Mouse (Mus musculus) adrenal gland (tissue): ENCODE measurements around the gene Ephb4.

Source experiments
- intact Hi-C: fragments of 180-260 bp; cut with DNase I; formaldehyde crosslinking; loops from one replicate; pipeline ENCODE4 v1.15.1; 2025

Ephb4 gene

DNA sequence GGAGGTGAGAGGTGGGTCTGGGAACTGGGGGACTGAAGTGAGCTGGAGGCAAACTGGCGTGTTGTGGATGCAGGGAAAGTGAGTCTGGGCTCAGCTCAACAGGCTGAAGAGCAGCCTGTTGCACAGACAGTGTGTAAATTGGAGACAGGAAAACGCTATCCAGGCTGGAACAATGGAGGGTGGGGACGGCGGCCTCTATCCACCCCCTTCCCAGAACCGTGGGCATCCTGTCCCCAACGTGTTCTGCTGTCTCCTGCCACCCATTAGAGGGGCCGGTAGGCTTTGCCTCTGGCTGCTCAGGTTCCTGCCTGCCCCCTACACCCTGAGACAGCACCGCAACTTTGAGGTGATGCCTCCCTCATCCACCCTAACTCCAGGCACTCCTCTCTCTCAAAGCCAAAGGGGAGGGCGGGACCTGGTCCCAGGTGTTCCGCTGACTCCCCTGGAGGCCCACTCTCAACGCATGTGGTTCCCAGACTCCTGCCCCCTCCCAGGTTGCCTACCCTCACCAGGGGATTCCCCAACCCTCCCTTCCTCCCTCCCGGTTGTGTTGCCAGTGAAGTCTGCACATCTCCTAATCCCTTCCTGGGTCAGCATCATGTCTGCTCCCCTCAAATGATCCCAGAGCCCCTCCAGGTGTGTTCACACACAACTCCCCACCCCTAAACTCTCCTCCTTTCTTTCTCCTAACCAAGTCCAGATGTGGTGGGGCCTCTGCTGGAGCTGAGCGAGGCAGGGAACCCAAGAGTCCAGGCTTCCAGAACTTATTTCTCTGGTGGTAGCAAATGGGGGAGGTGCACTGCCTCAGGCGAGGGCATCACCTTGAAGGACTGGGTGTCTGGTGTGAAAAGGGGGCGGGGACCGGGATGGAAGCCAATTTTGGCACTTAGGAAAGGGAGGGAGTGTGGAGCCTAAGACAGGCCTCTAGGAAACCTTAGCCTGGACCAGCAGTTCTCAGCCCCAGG is 2.4 kb downstream of the Ephb4 start:
- intact Hi-C loops: no loop called here

DNA sequence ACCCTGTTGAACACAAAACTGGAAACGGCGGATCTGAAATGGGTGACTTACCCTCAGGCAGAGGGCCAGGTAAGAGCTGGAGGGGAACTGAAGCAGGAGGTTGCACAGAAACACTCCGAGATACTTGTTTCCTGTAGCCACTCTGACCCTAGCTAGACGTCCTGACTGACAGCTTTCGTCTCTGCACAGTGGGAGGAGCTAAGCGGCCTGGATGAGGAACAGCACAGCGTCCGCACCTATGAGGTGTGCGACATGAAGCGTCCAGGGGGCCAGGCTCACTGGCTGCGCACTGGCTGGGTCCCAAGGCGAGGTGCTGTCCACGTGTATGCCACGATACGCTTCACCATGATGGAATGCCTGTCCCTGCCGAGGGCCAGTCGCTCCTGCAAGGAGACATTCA is 4.2 kb downstream of the Ephb4 start:
- intact Hi-C loops: no loop called here

- intact Hi-C loops: no loop called here
These were observed 8.5 kb downstream of the Ephb4 start for GRCm38 (mm10) chr5:137358382-137358781.

DNA sequence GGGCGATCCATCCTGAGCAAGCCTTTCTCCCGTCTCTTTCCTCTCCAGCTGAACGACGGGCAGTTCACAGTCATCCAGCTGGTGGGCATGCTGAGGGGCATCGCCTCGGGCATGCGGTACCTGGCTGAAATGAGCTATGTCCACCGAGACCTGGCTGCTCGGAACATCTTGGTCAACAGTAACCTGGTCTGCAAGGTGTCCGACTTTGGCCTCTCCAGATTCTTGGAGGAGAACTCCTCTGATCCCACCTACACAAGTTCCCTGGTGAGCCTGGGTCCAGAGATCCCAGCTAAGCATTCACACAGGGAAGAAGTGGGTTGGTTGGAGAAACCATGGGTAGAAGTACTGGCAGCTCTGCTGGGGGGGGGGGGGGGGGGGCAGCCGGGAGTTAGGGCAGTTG is 19.8 kb downstream of the Ephb4 start:
- intact Hi-C loops: loop anchor here (5.0 kb wide), 1 partner anchor 32 kb away; no protein-coding TSS in a partner anchor

DNA sequence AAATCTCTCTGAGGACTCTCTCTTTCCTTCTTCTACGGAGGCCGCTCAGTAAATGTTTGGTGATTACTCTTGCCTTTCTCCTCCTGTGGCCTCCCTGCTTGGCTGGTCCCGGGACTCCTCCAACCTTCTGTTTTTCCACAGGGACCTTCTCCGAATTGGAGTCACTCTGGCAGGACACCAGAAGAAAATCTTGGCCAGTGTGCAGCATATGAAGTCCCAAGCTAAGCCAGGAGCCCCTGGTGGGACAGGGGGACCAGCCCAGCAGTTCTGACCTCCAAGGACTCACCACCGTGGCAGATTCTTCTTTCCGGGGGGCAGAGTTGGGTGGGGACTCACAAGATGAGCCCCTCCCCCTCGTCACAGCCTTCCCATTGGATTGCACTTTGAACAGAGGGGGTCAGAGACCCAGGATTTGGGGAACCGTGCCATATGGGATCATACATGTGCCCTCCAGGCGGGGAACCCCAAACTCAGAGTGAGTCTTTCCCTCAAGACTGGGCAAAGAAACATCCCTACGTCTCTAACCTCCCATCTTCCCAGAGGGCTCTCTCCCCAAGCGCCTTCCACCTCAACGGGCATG is 23.6 kb downstream of the Ephb4 start:
- intact Hi-C loops: loop anchor here (5.0 kb wide), 1 partner anchor 36 kb away; no protein-coding TSS in a partner anchor

DNA sequence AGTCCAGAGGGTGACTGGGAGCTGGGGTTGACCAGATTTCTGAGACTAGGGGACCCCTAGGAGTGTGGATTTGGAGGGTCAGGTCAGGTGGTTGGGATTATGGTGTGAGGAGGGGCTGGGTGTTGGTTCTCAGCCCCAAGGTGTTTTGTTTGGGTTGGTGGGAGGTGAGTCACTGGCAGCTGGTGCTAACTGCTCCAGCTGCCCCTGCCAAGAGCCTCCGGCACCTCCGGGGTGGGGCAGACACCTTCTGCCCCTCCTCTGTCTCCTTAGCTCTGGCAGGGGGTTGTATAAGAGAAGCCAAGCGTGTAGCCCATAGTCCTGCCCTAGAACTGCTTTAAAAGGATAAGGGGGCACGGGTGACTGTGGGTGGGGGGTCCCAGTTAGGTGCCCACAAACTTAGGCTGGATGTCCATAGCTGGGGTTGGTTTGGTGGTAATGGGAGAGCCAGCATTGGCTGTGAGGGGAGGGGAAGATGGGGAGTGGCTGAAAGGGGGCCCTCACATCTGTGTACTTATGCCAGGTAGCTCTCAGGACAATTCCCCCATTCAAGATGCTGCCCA is 24.7 kb downstream of the Ephb4 start:
- intact Hi-C loops: loop anchor here (5.0 kb wide), 2 partner anchors 37 to 82 kb away; partner anchors contain the start of gene Ufsp1

DNA sequence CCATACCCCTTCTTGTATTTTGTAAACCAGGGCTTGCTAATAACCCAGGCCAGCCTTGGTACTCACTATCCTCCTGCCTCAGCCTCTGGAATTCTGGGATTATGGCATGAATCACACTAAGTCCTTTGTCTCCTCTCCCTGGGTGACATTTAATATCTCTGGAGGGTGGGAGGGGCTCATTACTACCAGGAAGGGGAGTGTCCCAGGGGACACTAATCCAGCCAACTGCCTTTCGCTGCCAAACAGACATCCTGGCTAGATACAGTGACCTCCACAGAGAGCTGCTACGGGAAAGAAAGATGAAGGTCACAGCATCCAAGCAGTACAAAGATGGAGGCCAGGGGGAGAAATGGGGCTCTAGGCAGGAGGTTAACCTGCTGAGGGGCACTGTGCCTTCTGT is 25.7 kb downstream of the Ephb4 start:
- intact Hi-C loops: loop anchor here (5.0 kb wide), 1 partner anchor 83 kb away; the partner anchor contains the start of gene Ufsp1

DNA sequence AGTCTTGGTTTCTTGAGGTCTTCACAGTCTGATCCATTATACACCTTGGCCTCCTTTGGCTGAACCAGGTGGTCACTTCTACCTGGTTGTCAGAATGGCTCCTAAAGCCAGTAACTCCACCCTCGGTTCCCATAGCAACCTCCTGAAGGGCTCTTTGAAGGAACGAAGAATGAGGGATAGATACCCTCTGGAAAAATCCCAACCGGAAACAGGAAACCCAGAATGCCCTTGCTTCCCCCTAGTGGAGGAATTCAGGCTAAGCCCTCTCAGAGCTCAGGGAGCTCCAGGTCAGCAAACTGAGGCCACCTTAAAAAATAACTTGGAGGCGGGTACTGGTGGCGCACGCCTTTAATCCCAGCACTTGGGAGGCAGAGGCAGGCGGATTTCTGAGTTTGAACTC is 26.3 kb downstream of the Ephb4 start:
- intact Hi-C loops: loop anchor here (5.0 kb wide), 1 partner anchor 84 kb away; the partner anchor contains the start of gene Ufsp1

GRCm38 (mm10) chr5:137376722-137377121 is 26.8 kb downstream of the Ephb4 start:
- intact Hi-C loops: loop anchor here (5.0 kb wide), 1 partner anchor 84 kb away; the partner anchor contains the start of gene Ufsp1

- intact Hi-C loops: loop anchor here (5.0 kb wide), 1 partner anchor 85 kb away; the partner anchor contains the start of gene Ufsp1
These were observed 27.3 kb downstream of the Ephb4 start for GRCm38 (mm10) chr5:137377176-137377575.

DNA sequence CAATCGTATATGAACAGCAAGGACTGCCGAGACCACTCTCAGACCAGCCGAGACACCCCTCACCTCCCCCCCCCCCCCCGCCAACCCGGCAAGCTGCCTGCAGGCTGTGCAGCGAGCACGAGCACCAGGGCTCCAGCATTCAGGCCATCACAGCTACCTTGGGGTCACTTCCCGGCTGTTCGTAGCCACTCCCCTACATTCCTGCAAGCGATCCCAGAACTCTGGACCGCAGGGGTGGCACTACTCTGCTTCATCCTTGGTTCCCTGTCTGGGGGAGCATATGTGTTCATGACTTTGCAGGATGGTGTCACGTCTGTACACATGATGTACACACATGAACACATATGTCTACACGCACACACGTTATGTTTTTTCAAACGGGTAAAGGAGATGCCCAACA is 27.7 kb downstream of the Ephb4 start:
- intact Hi-C loops: loop anchor here (5.0 kb wide), 1 partner anchor 85 kb away; the partner anchor contains the start of gene Ufsp1

GRCm38 (mm10) chr5:137381152-137381551 is 31.2 kb downstream of the Ephb4 start:
- intact Hi-C loops: loop anchor here (10.0 kb wide), 1 partner anchor 246 kb away; no protein-coding TSS in a partner anchor

- intact Hi-C loops: loop anchor here (10.0 kb wide), 1 partner anchor 249 kb away; no protein-coding TSS in a partner anchor
These were observed 33.5 kb downstream of the Ephb4 start for GRCm38 (mm10) chr5:137383441-137383840.

GRCm38 (mm10) chr5:137386712-137387111 is 36.8 kb downstream of the Ephb4 start:
- intact Hi-C loops: loop anchor here (10.0 kb wide), 1 partner anchor 252 kb away; no protein-coding TSS in a partner anchor

DNA sequence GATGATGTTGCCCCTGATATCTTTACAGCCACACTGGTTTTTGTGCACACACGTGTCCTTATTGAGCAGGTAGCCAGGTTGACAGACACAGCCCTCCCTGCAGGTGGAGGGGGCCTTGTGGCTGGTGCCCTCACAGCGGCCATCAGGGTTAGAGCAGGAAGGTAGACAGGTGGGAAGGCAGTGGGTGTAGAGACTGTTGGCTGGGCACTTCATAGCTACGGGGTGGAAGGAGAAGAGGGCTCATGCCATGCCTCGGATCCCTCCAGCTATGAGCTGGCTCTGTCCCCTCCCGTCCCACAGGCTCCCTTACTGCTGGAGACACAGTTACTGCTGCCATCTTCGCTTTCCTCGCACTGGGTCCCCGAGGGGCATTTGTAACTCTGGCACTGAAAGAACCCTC is 41.7 kb downstream of the Ephb4 start:
- intact Hi-C loops: no loop called here

GRCm38 (mm10) chr5:137394456-137394855 is 44.5 kb downstream of the Ephb4 start:
- intact Hi-C loops: no loop called here

GRCm38 (mm10) chr5:137404081-137404480 is 54.2 kb downstream of the Ephb4 start:
- intact Hi-C loops: no loop called here

- intact Hi-C loops: no loop called here
These were observed 59.5 kb downstream of the Ephb4 start for GRCm38 (mm10) chr5:137409451-137409850.

- intact Hi-C loops: no loop called here
These were observed 60.2 kb downstream of the Ephb4 start for GRCm38 (mm10) chr5:137410066-137410465.

GRCm38 (mm10) chr5:137410549-137410948 is 60.6 kb downstream of the Ephb4 start:
- intact Hi-C loops: no loop called here

DNA sequence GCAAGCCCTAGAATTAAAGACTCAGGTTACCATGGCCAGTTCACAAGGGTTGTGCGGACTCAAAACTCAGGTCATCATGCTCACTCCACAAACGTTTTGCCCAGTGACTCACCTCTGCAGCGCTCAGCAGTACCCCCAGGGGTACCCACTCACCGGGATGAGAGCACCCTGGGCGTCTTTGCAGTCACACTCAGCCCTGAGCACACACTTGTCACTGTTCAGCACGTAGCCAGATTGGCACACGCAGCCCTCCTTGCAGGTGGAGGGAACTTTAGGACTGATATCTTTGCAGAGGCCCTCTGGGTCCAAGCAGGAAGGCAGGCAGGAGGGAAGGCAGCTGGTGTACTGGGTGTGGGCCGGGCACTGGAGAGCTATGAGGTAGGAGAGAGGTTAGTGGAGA is 61.3 kb downstream of the Ephb4 start:
- intact Hi-C loops: no loop called here
